Mouse (Mus musculus): Measurements from ENCODE around the gene Ift20. TPM values are rescaled to one million over a fixed set of nuclear protein-coding genes. Genes with fewer than 3 reads are reported as not detected.

Gene Ift20
- polyA plus RNA-seq, 1 experiment from 2014 or later = 118 TPM

DNA sequence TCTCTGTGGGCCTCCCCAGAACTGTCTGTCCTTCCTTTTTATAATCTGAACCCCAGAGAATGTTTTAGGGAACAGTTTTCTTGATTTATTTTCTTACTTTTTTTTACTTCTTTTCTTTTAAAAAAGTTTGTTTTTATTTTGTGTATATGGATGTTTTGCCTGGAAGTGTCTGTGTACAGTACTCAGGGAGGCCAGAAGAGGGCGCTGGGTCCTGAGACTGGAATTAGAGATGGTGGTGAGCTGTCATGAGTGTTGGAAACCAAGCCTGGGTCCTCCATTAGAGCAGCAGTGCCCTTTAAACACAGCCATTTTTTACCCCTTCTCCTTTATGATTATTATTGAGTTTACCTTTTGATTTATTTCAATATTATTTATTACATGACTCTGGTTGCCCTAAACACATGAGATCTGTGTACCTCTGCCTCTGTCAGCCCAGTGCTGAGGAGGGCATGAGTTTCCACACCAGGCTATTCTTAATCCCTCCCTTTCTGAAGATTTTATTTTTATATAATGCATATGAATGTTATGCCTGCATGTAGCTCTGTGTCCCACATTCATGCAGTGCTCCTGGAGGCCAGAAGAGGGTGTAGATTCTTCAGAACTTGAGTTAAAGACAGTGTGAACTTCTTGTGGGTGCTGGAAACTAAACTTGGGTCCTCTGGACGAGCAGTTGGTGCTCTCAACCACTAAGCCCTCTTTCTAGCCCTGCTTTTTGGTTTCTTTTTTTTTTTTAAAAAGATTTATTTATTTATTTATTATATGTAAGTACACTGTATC, 20.4 kb upstream of the Ift20 start:
- H3K27me3 ChIP-seq (replicated peaks; ENCODE audit: control insufficient read depth, insufficient read depth, low read length) = no peaks in the 10 kb centered on the region
- H3K27ac ChIP-seq (ENCODE audit: low read depth, low read length) = no peak overlapping the region
- H3K9me3 ChIP-seq (replicated peaks; ENCODE audit: control insufficient read depth, low read length) = no peaks in the 10 kb centered on the region
- ATAC-seq (no peak), DNase-seq (ENCODE audit: low spot score) (no peak)
- peaks cover 58% of the 10 kb centered on the region for H3K36me3 ChIP-seq (ENCODE audit: control insufficient read depth, insufficient read depth, low read length)
- H3K4me3 ChIP-seq (ENCODE audit: low read depth, low read length) = no peak overlapping the region
- H3K9ac ChIP-seq (ENCODE audit: low read length) = no peak overlapping the region
- no peak overlapping the region for H3K4me2 ChIP-seq (ENCODE audit: low read length)
- H3K4me1 ChIP-seq (ENCODE audit: control insufficient read depth, insufficient read depth, low read length) = peaks cover 8% of the 10 kb centered on the region; the same call in 1 of the 2 replicates
- WGBS = 62% methylated on average over 2 of the region's 2 CpGs

DNA sequence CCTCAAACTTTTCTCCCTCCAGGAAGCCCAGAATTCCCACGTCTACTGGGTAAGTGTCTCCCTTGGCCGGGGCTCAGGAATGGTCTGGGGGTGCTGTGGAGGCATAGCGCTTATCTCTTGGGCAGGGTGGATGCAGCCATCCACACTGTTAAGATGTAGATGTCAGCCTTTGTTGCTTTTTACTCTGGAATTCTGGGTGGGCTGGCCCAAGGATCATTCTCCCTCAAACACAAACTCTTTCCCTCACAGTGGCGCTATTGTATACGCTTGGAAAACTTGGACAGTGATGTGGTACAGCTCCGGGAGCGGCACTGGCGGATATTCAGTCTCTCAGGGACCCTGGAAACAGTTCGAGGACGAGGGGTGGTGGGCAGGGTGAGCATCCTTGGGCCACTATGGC, 17.2 kb upstream of the Ift20 start:
- H3K36me3 ChIP-seq (ENCODE audit: control insufficient read depth, insufficient read depth, low read length) = peaks cover 90% of the 10 kb centered on the region
- H3K27ac ChIP-seq (ENCODE audit: low read depth, low read length) = no peak overlapping the region
- H3K9ac ChIP-seq (ENCODE audit: low read length) = no peak overlapping the region
- no peaks in the 10 kb centered on the region for H3K4me1 ChIP-seq (ENCODE audit: control insufficient read depth, insufficient read depth, low read length)
- DNase-seq (ENCODE audit: low spot score) = no peak
- H3K27me3 ChIP-seq (replicated peaks; ENCODE audit: control insufficient read depth, insufficient read depth, low read length) = no peaks in the 10 kb centered on the region
- ATAC-seq = no peak
- WGBS = 86% methylated on average over 10 of the region's 10 CpGs
- H3K4me3 ChIP-seq (ENCODE audit: low read depth, low read length) = no peak overlapping the region
- no peaks in the 10 kb centered on the region for H3K9me3 ChIP-seq (replicated peaks; ENCODE audit: control insufficient read depth, low read length)
- H3K4me2 ChIP-seq (ENCODE audit: low read length) = no peak overlapping the region

- H3K27me3 ChIP-seq (replicated peaks; ENCODE audit: control insufficient read depth, insufficient read depth, low read length) = no peaks in the 10 kb centered on the region
- H3K9me3 ChIP-seq (replicated peaks; ENCODE audit: control insufficient read depth, low read length) = no peaks in the 10 kb centered on the region
- H3K36me3 ChIP-seq (ENCODE audit: control insufficient read depth, insufficient read depth, low read length) = peaks cover 96% of the 10 kb centered on the region
- no peak overlapping the region for H3K4me2 ChIP-seq (ENCODE audit: low read length)
- H3K4me3 ChIP-seq (ENCODE audit: low read depth, low read length) = no peak overlapping the region
- WGBS = 90% methylated on average over 3 of the region's 3 CpGs
- no peak for ATAC-seq
- no peak overlapping the region for H3K27ac ChIP-seq (ENCODE audit: low read depth, low read length)
- no peak overlapping the region for H3K9ac ChIP-seq (ENCODE audit: low read length)
- H3K4me1 ChIP-seq (ENCODE audit: control insufficient read depth, insufficient read depth, low read length) = no peaks in the 10 kb centered on the region
- no peak for DNase-seq (ENCODE audit: low spot score)
These were observed 14.3 kb upstream of the Ift20 start for GRCm38 (mm10) chr11:78521880-78522279.

- no peak for ATAC-seq
- H3K4me2 ChIP-seq (ENCODE audit: low read length) = no peak overlapping the region
- peaks cover 100% of the 10 kb centered on the region for H3K36me3 ChIP-seq (ENCODE audit: control insufficient read depth, insufficient read depth, low read length)
- no peaks in the 10 kb centered on the region for H3K27me3 ChIP-seq (replicated peaks; ENCODE audit: control insufficient read depth, insufficient read depth, low read length)
- no peaks in the 10 kb centered on the region for H3K4me1 ChIP-seq (ENCODE audit: control insufficient read depth, insufficient read depth, low read length)
- 97% methylated on average over 1 of the region's 1 CpGs for WGBS
- DNase-seq (ENCODE audit: low spot score) = peak; percentile 31
- no peak overlapping the region; the same call in 1 of the 2 replicates for H3K27ac ChIP-seq (ENCODE audit: low read depth, low read length)
- H3K9me3 ChIP-seq (replicated peaks; ENCODE audit: control insufficient read depth, low read length) = no peaks in the 10 kb centered on the region
- no peak overlapping the region for H3K4me3 ChIP-seq (ENCODE audit: low read depth, low read length)
- H3K9ac ChIP-seq (ENCODE audit: low read length) = no peak overlapping the region
These were observed 13.6 kb upstream of the Ift20 start for GRCm38 (mm10) chr11:78522481-78522997.

DNA sequence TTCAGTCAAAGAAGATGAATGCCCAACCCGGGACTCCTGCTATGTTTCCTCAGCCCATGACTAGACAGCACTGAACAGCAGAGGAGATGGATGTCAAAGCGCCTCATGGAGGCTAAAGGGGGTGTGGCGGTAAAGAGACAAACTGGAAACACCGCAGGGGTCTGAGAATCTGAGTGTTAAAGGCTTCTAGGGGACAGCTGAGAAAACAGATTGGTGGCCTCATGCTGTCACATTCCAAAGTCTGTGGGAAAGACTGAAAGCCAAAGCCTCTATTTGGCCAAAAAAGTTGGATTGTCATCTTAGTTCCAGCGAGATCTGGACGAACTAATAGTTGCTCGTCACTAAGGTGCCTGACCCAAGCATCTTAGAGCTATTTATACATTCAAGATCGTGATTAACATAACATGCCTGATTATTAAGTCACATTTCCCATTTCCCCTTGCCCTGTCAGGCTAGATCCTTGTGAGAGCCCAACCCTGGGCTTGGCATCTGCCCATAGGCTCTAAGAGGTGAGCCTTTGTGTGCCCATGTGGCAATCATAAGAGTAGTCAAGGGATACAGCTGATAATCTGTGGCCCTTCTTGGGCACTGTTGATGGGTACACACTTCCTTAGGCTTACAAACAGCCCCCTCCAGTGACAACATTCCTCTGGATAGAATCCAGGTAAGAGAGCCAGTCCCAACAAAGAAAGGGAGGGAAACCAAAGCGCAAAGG, 12.8 kb upstream of the Ift20 start:
- H3K4me1 ChIP-seq (ENCODE audit: control insufficient read depth, insufficient read depth, low read length) = no peaks in the 10 kb centered on the region
- no peak overlapping the region for H3K4me2 ChIP-seq (ENCODE audit: low read length)
- H3K9ac ChIP-seq (ENCODE audit: low read length) = no peak overlapping the region
- H3K27ac ChIP-seq (ENCODE audit: low read depth, low read length) = no peak overlapping the region
- no peaks in the 10 kb centered on the region for H3K27me3 ChIP-seq (replicated peaks; ENCODE audit: control insufficient read depth, insufficient read depth, low read length)
- DNase-seq (ENCODE audit: low spot score) (no peak), ATAC-seq (no peak)
- no peak overlapping the region for H3K4me3 ChIP-seq (ENCODE audit: low read depth, low read length)
- H3K36me3 ChIP-seq (ENCODE audit: control insufficient read depth, insufficient read depth, low read length) = peaks cover 99% of the 10 kb centered on the region
- WGBS = 84% methylated on average over 9 of the region's 9 CpGs
- no peaks in the 10 kb centered on the region for H3K9me3 ChIP-seq (replicated peaks; ENCODE audit: control insufficient read depth, low read length)

DNA sequence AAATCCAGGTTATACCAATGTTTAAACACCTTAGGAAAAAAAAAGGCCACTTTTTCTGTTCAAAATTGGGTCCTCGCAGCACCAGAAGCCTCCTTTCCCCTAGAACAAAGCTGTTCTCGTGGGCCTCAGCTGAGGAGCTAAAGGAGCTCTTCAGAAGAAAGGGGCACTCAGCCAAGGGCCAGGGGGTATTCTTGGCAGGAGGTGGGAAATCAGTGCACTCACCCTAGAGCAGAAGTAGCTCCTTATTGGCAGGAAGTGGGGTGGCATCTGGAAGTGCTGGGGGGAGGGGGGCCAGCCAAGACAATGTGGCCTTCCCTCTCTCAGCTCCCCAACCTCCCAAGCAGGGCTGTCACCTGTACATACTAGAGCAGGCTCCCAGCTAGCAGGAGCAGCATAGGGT, 11.3 kb upstream of the Ift20 start:
- 58% methylated on average over 2 of the region's 2 CpGs for WGBS

DNA sequence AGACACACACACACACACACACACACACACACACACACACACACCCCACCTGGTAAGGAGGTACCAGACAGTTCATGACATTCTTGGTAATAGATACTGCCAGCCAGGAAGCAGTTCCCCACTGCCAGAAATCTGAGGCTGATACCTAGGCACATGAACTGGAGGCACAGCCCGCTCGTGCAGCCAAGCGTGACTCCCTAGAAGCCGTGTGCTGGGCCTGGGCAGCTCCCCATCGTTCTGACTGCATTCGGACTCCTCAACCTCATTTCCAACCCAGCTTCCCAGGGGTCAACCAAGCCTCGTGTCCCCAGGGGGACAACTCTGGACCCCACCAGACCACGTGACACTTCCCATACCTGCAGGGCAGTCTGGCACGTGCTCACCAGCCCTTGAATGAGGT, 7.4 kb upstream of the Ift20 start:
- H3K9me3 ChIP-seq (replicated peaks; ENCODE audit: control insufficient read depth, low read length) = no peaks in the 10 kb centered on the region
- 83% methylated on average over 9 of the region's 9 CpGs for WGBS
- H3K4me2 ChIP-seq (ENCODE audit: low read length) = no peak overlapping the region
- no peak for ATAC-seq
- H3K4me1 ChIP-seq (ENCODE audit: control insufficient read depth, insufficient read depth, low read length) = no peaks in the 10 kb centered on the region
- no peak overlapping the region for H3K4me3 ChIP-seq (ENCODE audit: low read depth, low read length)
- no peak for DNase-seq (ENCODE audit: low spot score)
- no peak overlapping the region for H3K27ac ChIP-seq (ENCODE audit: low read depth, low read length)
- H3K36me3 ChIP-seq (ENCODE audit: control insufficient read depth, insufficient read depth, low read length) = peaks cover 65% of the 10 kb centered on the region
- no peaks in the 10 kb centered on the region for H3K27me3 ChIP-seq (replicated peaks; ENCODE audit: control insufficient read depth, insufficient read depth, low read length)
- H3K9ac ChIP-seq (ENCODE audit: low read length) = no peak overlapping the region

More for the DNA sequence above, 11.3 kb upstream of the Ift20 start:
- Histone ChIP-seq H3K36me3 (ENCODE audit: control insufficient read depth, insufficient read depth, low read length) (peaks cover 98% of the 10 kb centered on the region), H3K4me1 (ENCODE audit: control insufficient read depth, insufficient read depth, low read length) (no peaks in the 10 kb centered on the region), H3K4me2 (ENCODE audit: low read length) (no peak overlapping the region), H3K4me3 (ENCODE audit: low read depth, low read length) (no peak overlapping the region), H3K27ac (ENCODE audit: low read depth, low read length) (no peak overlapping the region), H3K27me3 (replicated peaks; ENCODE audit: control insufficient read depth, insufficient read depth, low read length) (no peaks in the 10 kb centered on the region), H3K9ac (ENCODE audit: low read length) (no peak overlapping the region), H3K9me3 (replicated peaks; ENCODE audit: control insufficient read depth, low read length) (no peaks in the 10 kb centered on the region)
- ATAC-seq (no peak), DNase-seq (ENCODE audit: low spot score) (peak; percentile 50)

- no peak overlapping the region for H3K4me3 ChIP-seq (ENCODE audit: low read depth, low read length)
- no peak overlapping the region for H3K27ac ChIP-seq (ENCODE audit: low read depth, low read length)
- no peak overlapping the region for H3K4me2 ChIP-seq (ENCODE audit: low read length)
- WGBS = 90% methylated on average over 12 of the region's 12 CpGs
- no peak overlapping the region for H3K9ac ChIP-seq (ENCODE audit: low read length)
- peaks cover 52% of the 10 kb centered on the region for H3K36me3 ChIP-seq (ENCODE audit: control insufficient read depth, insufficient read depth, low read length)
- ATAC-seq (no peak), DNase-seq (ENCODE audit: low spot score) (no peak)
- no peaks in the 10 kb centered on the region for H3K27me3 ChIP-seq (replicated peaks; ENCODE audit: control insufficient read depth, insufficient read depth, low read length)
- H3K9me3 ChIP-seq (replicated peaks; ENCODE audit: control insufficient read depth, low read length) = no peaks in the 10 kb centered on the region
- H3K4me1 ChIP-seq (ENCODE audit: control insufficient read depth, insufficient read depth, low read length) = peaks cover 4% of the 10 kb centered on the region
These were observed 6.2 kb upstream of the Ift20 start for GRCm38 (mm10) chr11:78530001-78530400.

GRCm38 (mm10) chr11:78531046-78531445, 5.1 kb upstream of the Ift20 start:
- Histone ChIP-seq H3K9me3 (replicated peaks; ENCODE audit: control insufficient read depth, low read length) (no peaks in the 10 kb centered on the region), H3K4me2 (ENCODE audit: low read length) (no peak overlapping the region), H3K36me3 (ENCODE audit: control insufficient read depth, insufficient read depth, low read length) (peaks cover 41% of the 10 kb centered on the region), H3K27me3 (replicated peaks; ENCODE audit: control insufficient read depth, insufficient read depth, low read length) (no peaks in the 10 kb centered on the region), H3K4me3 (ENCODE audit: low read depth, low read length) (no peak overlapping the region), H3K9ac (ENCODE audit: low read length) (no peak overlapping the region), H3K4me1 (ENCODE audit: control insufficient read depth, insufficient read depth, low read length) (peaks cover 7% of the 10 kb centered on the region), H3K27ac (ENCODE audit: low read depth, low read length) (no peak overlapping the region; the same call in 1 of the 2 replicates)
- no peak for DNase-seq (ENCODE audit: low spot score)
- ATAC-seq = no peak
- 84% methylated on average over 6 of the region's 6 CpGs for WGBS
